Mouse (Mus musculus) limb, embryonic 13.5 days (tissue): ENCODE results near the gene Ipo7. TPM values are rescaled to one million over a fixed set of nuclear protein-coding genes. Genes with fewer than 3 reads are reported as not detected.
"Not testable (repeated sequence)": the region's sequence is repeated elsewhere in the genome, so short reads cannot be mapped to it uniquely, and the experiment has no call there.

ENCODE experiments used
- ATAC-seq: fragments of 200-750 bp; cut with Nextera tagmentation; 2 replicates; pipeline ENCODE4 v1.8.0; 2017; ENCODE audit warnings: low read depth, moderate number of reproducible peaks, moderate TSS enrichment; ENCODE audit not compliant: low FRiP score
- H3K27ac ChIP-seq: fragments of 300-500 bp; sonication (generic); 2 replicates; pipeline ENCODE4 v1.5.1; 2015; ENCODE audit warnings: inconsistent platforms, mild to moderate bottlenecking, moderate library complexity
- H3K27me3 ChIP-seq: fragments of 300-500 bp; sonication (generic); 2 replicates; pipeline ENCODE4 v1.6.1; 2015; ENCODE audit warnings: mild to moderate bottlenecking, inconsistent platforms
- H3K36me3 ChIP-seq: fragments of 300-500 bp; sonication (generic); 2 replicates; pipeline ENCODE4 v1.6.1; 2015; ENCODE audit warnings: inconsistent platforms, mild to moderate bottlenecking, moderate library complexity
- H3K4me1 ChIP-seq: fragments of 300-500 bp; sonication (generic); 2 replicates; pipeline ENCODE4 v1.6.1; 2015; ENCODE audit warnings: inconsistent platforms
- H3K4me2 ChIP-seq: fragments of 300-500 bp; sonication (generic); replicated peaks from 2 replicates; pipeline ENCODE4 v1.6.1; 2015; ENCODE audit warnings: inconsistent platforms, mild to moderate bottlenecking, moderate library complexity
- H3K4me3 ChIP-seq: fragments of 300-500 bp; sonication (generic); 2 replicates; pipeline ENCODE4 v1.5.1; 2015; ENCODE audit warnings: moderate library complexity, mild to moderate bottlenecking, inconsistent platforms
- H3K9ac ChIP-seq: fragments of 300-500 bp; sonication (generic); 2 replicates; pipeline ENCODE4 v1.6.1; 2015; ENCODE audit warnings: mild to moderate bottlenecking, inconsistent platforms
- H3K9me3 ChIP-seq: fragments of 300-500 bp; sonication (generic); 2 replicates; pipeline ENCODE4 v1.6.1; 2016; ENCODE audit warnings: inconsistent platforms
- WGBS: fragments of 180-500 bp; shearing (Covaris S2); methylation state at CpG from one replicate; pipeline ENCODE4 v1.1.7; 2015; 5-methylcytosine and 5-hydroxymethylcytosine counted together
- polyA plus RNA-seq: library from polyadenylated mRNA; unstranded; fragments of >200 nt; fragmentation: Nextera tagmentation; extraction: Ambion mirVana; gene quantifications from 2 replicates; pipeline ENCODE4 v1.2.1, GENCODE M21; 2015

Ipo7 gene
- polyA plus RNA-seq, result 38.6 and 45.5 TPM in 2 replicates

GRCm38 (mm10) chr7:110018117-110018630, at the start of gene Ipo7:
Gene Ipo7, plus strand, starts transcription at chr7:110018274.
- peak; percentile 98 for ATAC-seq
- Histone ChIP-seq H3K9me3 (no peaks in the 10 kb centered on the region), H3K4me1 (peaks cover 4% of the 10 kb centered on the region), H3K36me3 (no peaks in the 10 kb centered on the region), H3K27ac (peak within 1 kb of the TSS; percentile 91), H3K9ac (peak within 1 kb of the TSS; percentile 98), H3K4me3 (peak within 1 kb of the TSS; percentile 100), H3K4me2 (peak within 1 kb of the TSS; percentile 85), H3K27me3 (no peaks in the 10 kb centered on the region)
- under 1% methylated on average over 48 of the region's 48 CpGs for WGBS

GRCm38 (mm10) chr7:109968924-109969450, 49.1 kb upstream of the Ipo7 start:
- WGBS, result 0% methylated on average over 1 of the region's 2 CpGs
- no peaks in the 10 kb centered on the region for H3K27me3 ChIP-seq
- H3K4me2 ChIP-seq, result 0 out of 2 replicates have a peak overlapping the region, but pooled peaks have one; percentile 19
- H3K9ac ChIP-seq, result no peak overlapping the region
- no peaks in the 10 kb centered on the region for H3K9me3 ChIP-seq
- peak; percentile 85 for ATAC-seq
- peak overlapping the region; percentile 75; the same call in 1 of the 2 replicates for H3K27ac ChIP-seq
- H3K4me3 ChIP-seq, result no peak overlapping the region
- H3K4me1 ChIP-seq, result peaks cover 15% of the 10 kb centered on the region
- H3K36me3 ChIP-seq, result peaks cover 11% of the 10 kb centered on the region

GRCm38 (mm10) chr7:109969542-109969941, 48.5 kb upstream of the Ipo7 start:
- peaks cover 15% of the 10 kb centered on the region for H3K4me1 ChIP-seq
- peaks cover 11% of the 10 kb centered on the region for H3K36me3 ChIP-seq
- H3K4me3 ChIP-seq, result no peak overlapping the region
- no peaks in the 10 kb centered on the region for H3K27me3 ChIP-seq
- H3K9me3 ChIP-seq, result no peaks in the 10 kb centered on the region
- H3K27ac ChIP-seq, result peak overlapping the region; percentile 75
- ATAC-seq, result peak; percentile 18; the same call in 1 of the 2 replicates
- no peak overlapping the region for H3K9ac ChIP-seq
- no peak overlapping the region for H3K4me2 ChIP-seq

- H3K27me3 ChIP-seq, result no peaks in the 10 kb centered on the region
- no peak overlapping the region for H3K9ac ChIP-seq
- no peak for ATAC-seq
- no peak overlapping the region for H3K27ac ChIP-seq
- H3K36me3 ChIP-seq, result peaks cover 60% of the 10 kb centered on the region
- no peak overlapping the region for H3K4me2 ChIP-seq
- no peaks in the 10 kb centered on the region for H3K4me1 ChIP-seq
- WGBS, result 89% methylated on average over 6 of the region's 6 CpGs
- H3K4me3 ChIP-seq, result no peak overlapping the region
- H3K9me3 ChIP-seq, result no peaks in the 10 kb centered on the region
These were observed 41.9 kb upstream of the Ipo7 start for GRCm38 (mm10) chr7:109975966-109976715.

GRCm38 (mm10) chr7:109977131-109977530, 40.9 kb upstream of the Ipo7 start:
- peaks cover 68% of the 10 kb centered on the region for H3K36me3 ChIP-seq
- H3K9ac ChIP-seq, H3K4me2 ChIP-seq, H3K4me1 ChIP-seq, H3K4me3 ChIP-seq, H3K9me3 ChIP-seq, H3K27ac ChIP-seq, ATAC-seq, H3K27me3 ChIP-seq: not testable (repeated sequence)
- 74% methylated on average over 5 of the region's 5 CpGs for WGBS

- H3K36me3 ChIP-seq, result peaks cover 27% of the 10 kb centered on the region
- H3K4me1 ChIP-seq, result peaks cover 10% of the 10 kb centered on the region
- H3K9me3 ChIP-seq, H3K9ac ChIP-seq, ATAC-seq, H3K27me3 ChIP-seq, H3K27ac ChIP-seq: not testable (repeated sequence)
- H3K4me3 ChIP-seq, result peak overlapping the region; percentile 63
- WGBS, result 73% methylated on average over 5 of the region's 5 CpGs
- H3K4me2 ChIP-seq, result peak overlapping the region; percentile 72
These were observed 33.5 kb upstream of the Ipo7 start for GRCm38 (mm10) chr7:109984608-109985007.

- ATAC-seq, result peak; percentile 54
- H3K36me3 ChIP-seq, result peaks cover 17% of the 10 kb centered on the region
- no peaks in the 10 kb centered on the region for H3K27me3 ChIP-seq
- H3K27ac ChIP-seq, result peak overlapping the region; percentile 52; the same call in 1 of the 2 replicates
- peak overlapping the region; percentile 72 for H3K4me2 ChIP-seq
- WGBS, result under 1% methylated on average over 27 of the region's 27 CpGs
- H3K4me3 ChIP-seq, result peak overlapping the region; percentile 63
- peaks cover 10% of the 10 kb centered on the region for H3K4me1 ChIP-seq
- peak overlapping the region; percentile 77 for H3K9ac ChIP-seq
- no peaks in the 10 kb centered on the region for H3K9me3 ChIP-seq
These were observed 32.4 kb upstream of the Ipo7 start for GRCm38 (mm10) chr7:109985661-109986132.

- H3K27me3 ChIP-seq, result no peaks in the 10 kb centered on the region; the same call in 1 of the 2 replicates
- ATAC-seq, result peak; percentile 99
- H3K4me1 ChIP-seq, result peaks cover 10% of the 10 kb centered on the region
- H3K4me3 ChIP-seq, result peak overlapping the region; percentile 63
- H3K27ac ChIP-seq, result peak overlapping the region; percentile 80
- WGBS, result under 1% methylated on average over 43 of the region's 43 CpGs
- H3K9ac ChIP-seq, result peak overlapping the region; percentile 77
- H3K36me3 ChIP-seq, result peaks cover 16% of the 10 kb centered on the region
- no peaks in the 10 kb centered on the region for H3K9me3 ChIP-seq
- H3K4me2 ChIP-seq, result peak overlapping the region; percentile 72
These were observed 31.9 kb upstream of the Ipo7 start for GRCm38 (mm10) chr7:109986133-109986669.

- Histone ChIP-seq H3K4me2 (peak within 1 kb of the TSS; percentile 72), H3K9ac (peak within 1 kb of the TSS; percentile 77), H3K36me3 (peaks cover 11% of the 10 kb centered on the region), H3K4me3 (peak within 1 kb of the TSS; percentile 63), H3K4me1 (peaks cover 10% of the 10 kb centered on the region), H3K27ac (peak within 1 kb of the TSS; percentile 80)
- H3K9me3 ChIP-seq, ATAC-seq, H3K27me3 ChIP-seq: not testable (repeated sequence)
- 41% methylated on average over 6 of the region's 6 CpGs for WGBS
These were observed 31.3 kb upstream of the Ipo7 start, which contains the start of gene Tmem41b for GRCm38 (mm10) chr7:109986775-109987174. Gene Tmem41b, minus strand, starts transcription at chr7:109986929.

- no peak overlapping the region for H3K27ac ChIP-seq
- peaks cover 10% of the 10 kb centered on the region for H3K4me1 ChIP-seq
- no peak overlapping the region for H3K4me2 ChIP-seq
- no peak overlapping the region for H3K4me3 ChIP-seq
- no peaks in the 10 kb centered on the region; the same call in 1 of the 2 replicates for H3K27me3 ChIP-seq
- WGBS, result 97% methylated on average over 1 of the region's 1 CpGs
- ATAC-seq, result no peak
- no peaks in the 10 kb centered on the region for H3K36me3 ChIP-seq
- no peaks in the 10 kb centered on the region for H3K9me3 ChIP-seq
- H3K9ac ChIP-seq, result no peak overlapping the region
These were observed 26.8 kb upstream of the Ipo7 start for GRCm38 (mm10) chr7:109991286-109991685.

GRCm38 (mm10) chr7:109993157-109993959, 24.7 kb upstream of the Ipo7 start:
- Histone ChIP-seq H3K9me3 (no peaks in the 10 kb centered on the region), H3K4me3 (no peak overlapping the region), H3K4me2 (no peak overlapping the region), H3K4me1 (peaks cover 10% of the 10 kb centered on the region), H3K27me3 (no peaks in the 10 kb centered on the region; the same call in 1 of the 2 replicates), H3K9ac (no peak overlapping the region), H3K36me3 (no peaks in the 10 kb centered on the region), H3K27ac (no peak overlapping the region)
- ATAC-seq, result peak; percentile 72
- WGBS, result 64% methylated on average over 2 of the region's 2 CpGs
